Mouse (Mus musculus) T-helper 2 cell (primary cell): ENCODE measurements around the gene Iqcb1.
"Not testable (repeated sequence)": the region's sequence is repeated elsewhere in the genome, so short reads cannot be mapped to it uniquely, and the experiment has no call there.

ENCODE experiments used
- in situ Hi-C: fragments of 300-600 bp; cut with MboI, MseI; formaldehyde crosslinking; loops from one replicate; pipeline ENCODE4 v1.15.1; 2025; ENCODE audit warnings: high pct_unique_total_duplicates

Gene Iqcb1

GRCm38 (mm10) chr16:36828054-36828786 is at the start of gene Iqcb1:
Gene Iqcb1, plus strand, starts transcription at chr16:36828385.
- in situ Hi-C loops: no loop called here

GRCm38 (mm10) chr16:36784146-36784545 is 44.0 kb upstream of the Iqcb1 start:
- in situ Hi-C loops: no loop called here

GRCm38 (mm10) chr16:36784594-36785313 is 43.4 kb upstream of the Iqcb1 start, which contains the start of gene Slc15a2:
Gene Slc15a2, minus strand, starts transcription at chr16:36784962.
- in situ Hi-C loops: no loop called here

- in situ Hi-C loops: no loop called here
Observed at GRCm38 (mm10) chr16:36786466-36786865, 41.7 kb upstream of the Iqcb1 start.

GRCm38 (mm10) chr16:36790166-36790565 is 38.0 kb upstream of the Iqcb1 start:
- in situ Hi-C loops: no loop called here

- in situ Hi-C loops: no loop called here
Observed at GRCm38 (mm10) chr16:36794976-36795375, 33.2 kb upstream of the Iqcb1 start.

GRCm38 (mm10) chr16:36798334-36798733 is 29.9 kb upstream of the Iqcb1 start:
- in situ Hi-C loops: no loop called here

- in situ Hi-C loops: loop anchor here (25.0 kb wide), 1 partner anchor 715 kb away; no protein-coding TSS in a partner anchor
Observed at GRCm38 (mm10) chr16:36802361-36802760, 25.8 kb upstream of the Iqcb1 start.

- in situ Hi-C loops: loop anchor here (25.0 kb wide), 1 partner anchor 721 kb away; no protein-coding TSS in a partner anchor
Observed at GRCm38 (mm10) chr16:36808616-36809015, 19.6 kb upstream of the Iqcb1 start.

- in situ Hi-C loops: loop anchor here (5.0 to 25.0 kb wide), 2 partner anchors 91 to 726 kb away; no protein-coding TSS in a partner anchor
Observed at GRCm38 (mm10) chr16:36813680-36814079, 14.5 kb upstream of the Iqcb1 start.

GRCm38 (mm10) chr16:36816916-36817315 is 11.3 kb upstream of the Iqcb1 start:
- in situ Hi-C loops: loop anchor here (5.0 to 25.0 kb wide), 2 partner anchors 345 to 730 kb away; no protein-coding TSS in a partner anchor

- in situ Hi-C loops: loop anchor here (5.0 to 25.0 kb wide), 2 partner anchors 345 to 730 kb away; no protein-coding TSS in a partner anchor
Observed at GRCm38 (mm10) chr16:36817321-36817926, 10.8 kb upstream of the Iqcb1 start.

GRCm38 (mm10) chr16:36820016-36820415 is 8.2 kb upstream of the Iqcb1 start:
- in situ Hi-C loops: loop anchor here (25.0 kb wide), 1 partner anchor 733 kb away; no protein-coding TSS in a partner anchor

GRCm38 (mm10) chr16:36820747-36821146 is 7.4 kb upstream of the Iqcb1 start:
- in situ Hi-C loops: loop anchor here (25.0 kb wide), 1 partner anchor 733 kb away; no protein-coding TSS in a partner anchor

GRCm38 (mm10) chr16:36821474-36821873 is 6.7 kb upstream of the Iqcb1 start:
- in situ Hi-C loops: loop anchor here (25.0 kb wide), 1 partner anchor 734 kb away; no protein-coding TSS in a partner anchor

GRCm38 (mm10) chr16:36827611-36828053 is 553 bp upstream of the Iqcb1 start:
- in situ Hi-C loops: no loop called here

- in situ Hi-C loops: no loop called here
Observed at GRCm38 (mm10) chr16:36828820-36829219, 635 bp downstream of the Iqcb1 start.

- in situ Hi-C loops: not testable (repeated sequence)
Observed at GRCm38 (mm10) chr16:36846894-36847293, 18.7 kb downstream of the Iqcb1 start.

GRCm38 (mm10) chr16:36851202-36851601 is 23.0 kb downstream of the Iqcb1 start:
- in situ Hi-C loops: no loop called here

- in situ Hi-C loops: no loop called here
Observed at GRCm38 (mm10) chr16:36863585-36863984, 35.4 kb downstream of the Iqcb1 start.

- in situ Hi-C loops: no loop called here
Observed at GRCm38 (mm10) chr16:36869442-36869841, 41.3 kb downstream of the Iqcb1 start.
